Mouse (Mus musculus) ES-Bruce4 (cell line): Measurements from ENCODE around the gene Nexn.

Experiments
- CTCF ChIP-seq: IDR thresholded peaks from one replicate; pipeline ENCODE4 v1.8.1; 2011; ENCODE audit warnings: low read depth, low read length
- POLR2A ChIP-seq: IDR thresholded peaks from one replicate; pipeline ENCODE4 v1.8.1; 2011; ENCODE audit warnings: low read length; ENCODE audit not compliant: insufficient read depth

- TF ChIP-seq CTCF (no peak), POLR2A (no peak)
Measured at GRCm38 (mm10) chr3:152193635-152194097, 72.5 kb downstream of the Nexn start.
